ENCODE assay signal across 7 mouse cellular contexts in genomic region chr3:66650749-66651472, GRCm38 (mm10).
DNase-seq lines count a peak whose midpoint lies in the region; ATAC-seq lines count a peak whose summit lies in the region.

No protein-coding gene starts in this region.

- H3K27me3 ChIP-seq in heart, embryonic 11.5 days (ENCODE audit: control insufficient read depth, insufficient read depth, low read length): no peaks in the 10 kb centered on the region
- H3K27me3 ChIP-seq in limb, embryonic 12.5 days: no peaks in the 10 kb centered on the region

- H3K4me2 ChIP-seq in heart, embryonic 11.5 days: no peak overlapping the region
- peak overlapping the region; percentile 48 for H3K4me2 ChIP-seq in limb, embryonic 12.5 days

- whole genome bisulfite sequencing in heart, embryonic 11.5 days (ENCODE audit: insufficient replicate concordance): 62% methylated on average over 16 of the region's 16 CpGs
- 34% methylated on average over 16 of the region's 16 CpGs for WGBS in limb, embryonic 12.5 days

- no peak for ATAC-seq in heart, embryonic 11.5 days (replicated peaks; ENCODE audit: insufficient number of reproducible peaks, low FRiP score, low TSS enrichment)
- ATAC-seq in limb, embryonic 12.5 days (ENCODE audit: insufficient number of reproducible peaks, insufficient read depth, low FRiP score, low TSS enrichment, low read depth): peak; percentile 76

- no peak overlapping the region for H3K4me3 ChIP-seq in heart, embryonic 11.5 days (ENCODE audit: low read depth, low read length)
- H3K4me3 ChIP-seq in limb, embryonic 12.5 days (replicated peaks): no peak overlapping the region

- H3K4me1 ChIP-seq in heart, embryonic 11.5 days (ENCODE audit: control insufficient read depth, insufficient read depth, low read length): peaks cover 9% of the 10 kb centered on the region
- H3K4me1 ChIP-seq in limb, embryonic 12.5 days (replicated peaks): peaks cover 15% of the 10 kb centered on the region

- no peaks in the 10 kb centered on the region for H3K36me3 ChIP-seq in heart, embryonic 11.5 days (ENCODE audit: control insufficient read depth, insufficient read depth, low read length)
- no peaks in the 10 kb centered on the region for H3K36me3 ChIP-seq in limb, embryonic 12.5 days

- H3K9ac ChIP-seq in heart, embryonic 11.5 days (ENCODE audit: low read depth, low read length): no peak overlapping the region
- H3K9ac ChIP-seq in limb, embryonic 12.5 days (replicated peaks): no peak overlapping the region

- H3K9me3 ChIP-seq in heart, embryonic 11.5 days (replicated peaks; ENCODE audit: control insufficient read depth, low read length): no peaks in the 10 kb centered on the region
- no peaks in the 10 kb centered on the region for H3K9me3 ChIP-seq in limb, embryonic 12.5 days

- no peak for DNase-seq in heart, adult 18-20 months
- DNase-seq in 3T3-L1 (ENCODE audit: low read depth, low spot score): peak; percentile 25
- DNase-seq in brain, adult 2 months (ENCODE audit: low read depth, low spot score): peak; percentile 8
- no peak for DNase-seq in urinary bladder, postnatal 4 days (ENCODE audit: low spot score in 2 of 2)
- no peak for DNase-seq in thymus, postnatal 25 days

- H3K27ac ChIP-seq in heart, embryonic 11.5 days (ENCODE audit: low read depth, low read length): 0 out of 2 replicates have a peak overlapping the region, but pooled peaks have one; percentile 15
- peak overlapping the region; percentile 70 for H3K27ac ChIP-seq in limb, embryonic 12.5 days

Comparison
In these comparisons a context has a peak if more than half of its experiments do, and no peak if none do; other contexts are left out.
1. DNase-seq: peak in 3T3-L1 (single experiment) and brain, adult 2 months (single experiment); none in heart, adult 18-20 months (0 of 2), urinary bladder, postnatal 4 days (0 of 2) and thymus, postnatal 25 days (single experiment).